Mouse (Mus musculus): ENCODE measurements around the gene Ctbp1. TPM values are rescaled to one million over a fixed set of nuclear protein-coding genes. Genes with fewer than 3 reads are reported as not detected.
A peak's percentile ranks its signal among the peaks of the same experiment; 100 is the strongest.

Ctbp1 gene
- 100 to 1,000 TPM; 272 to 273 TPM for total RNA-seq (2021)
- long read RNA-seq, experiment 1, transcript Ctbp1-211 (10 exons, 2,436 nt): minor isoform, 55 of 526 reads
- long read RNA-seq, experiment 1, transcript Ctbp1-201 (9 exons, 2,279 nt): major isoform, 107 of 526 reads
- long read RNA-seq, experiment 1, partial matches to known transcripts: 18 of 526 reads
- long read RNA-seq, experiment 1, other reads (novel, unspliced or antisense): 342 of 526 reads
- long read RNA-seq, experiment 2, transcript Ctbp1-201 (9 exons, 2,279 nt): major isoform, 103 of 574 reads
- long read RNA-seq, experiment 2, transcript Ctbp1-211 (10 exons, 2,436 nt): minor isoform, 46 of 574 reads
- long read RNA-seq, experiment 2, partial matches to known transcripts: 17 of 574 reads
- long read RNA-seq, experiment 2, other reads (novel, unspliced or antisense): 401 of 574 reads

GRCm38 (mm10) chr5:33274953-33275454 is at the start of gene Ctbp1:
Ctbp1 (minus strand) TSS chr5:33274994.
- DNase-seq (ENCODE audit: low spot score in 2 of 2): peak; percentile 91 to 93

GRCm38 (mm10) chr5:33324491-33324890 is 49.7 kb upstream of the Ctbp1 start:
- no peak for DNase-seq (ENCODE audit: low spot score in 2 of 2)

DNA sequence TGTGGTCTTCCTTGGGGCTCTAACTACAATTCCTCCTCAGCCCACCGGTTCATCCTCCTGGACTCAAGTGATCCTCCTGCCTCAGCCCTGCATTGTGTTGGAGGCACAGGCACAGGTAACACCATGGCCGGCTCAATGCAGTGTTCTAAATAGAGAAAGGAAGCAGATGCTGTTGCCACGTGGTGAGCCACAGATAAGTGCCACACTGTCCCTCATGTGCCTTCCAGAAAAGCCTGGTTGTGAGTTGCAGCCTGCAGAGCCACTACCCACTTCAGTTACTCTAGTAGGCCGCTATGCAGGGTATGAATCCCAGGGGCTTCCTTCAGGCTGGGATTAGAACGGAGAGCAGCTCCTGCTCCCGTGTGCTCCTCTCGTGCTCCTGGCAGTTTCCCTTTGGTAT is 37.4 kb upstream of the Ctbp1 start:
- no peak for DNase-seq (ENCODE audit: low spot score in 2 of 2)

GRCm38 (mm10) chr5:33310704-33311462 is 36.1 kb upstream of the Ctbp1 start:
- no peak for DNase-seq (ENCODE audit: low spot score in 2 of 2)

- DNase-seq (ENCODE audit: low spot score in 2 of 2): no peak
These were observed 27.0 kb upstream of the Ctbp1 start for GRCm38 (mm10) chr5:33301801-33302200.

- no peak for DNase-seq (ENCODE audit: low spot score in 2 of 2)
These were observed 22.4 kb upstream of the Ctbp1 start for GRCm38 (mm10) chr5:33297164-33297563.

- DNase-seq (ENCODE audit: low spot score in 2 of 2): no peak
These were observed 19.1 kb upstream of the Ctbp1 start for GRCm38 (mm10) chr5:33293796-33294430.

DNA sequence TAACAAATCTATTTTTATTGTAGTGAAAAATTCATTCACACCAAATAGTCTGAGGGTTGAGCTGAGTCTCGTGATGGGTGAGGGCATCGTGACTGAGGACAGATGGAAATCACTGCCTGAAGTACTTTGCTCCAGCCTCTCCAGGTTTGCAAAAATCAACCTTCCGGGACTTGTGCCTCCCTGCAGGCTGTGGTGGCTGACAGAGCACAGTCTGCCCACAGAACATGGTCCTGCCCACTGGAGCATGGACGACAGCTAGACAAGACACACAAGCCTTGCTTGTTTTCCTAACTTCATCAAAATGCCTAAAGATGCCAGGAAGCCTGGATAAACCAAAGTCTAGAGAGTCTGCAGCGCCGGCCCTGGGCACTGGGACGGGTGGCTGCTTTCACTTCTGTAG is 9.2 kb upstream of the Ctbp1 start:
- no peak for DNase-seq (ENCODE audit: low spot score in 2 of 2)

DNA sequence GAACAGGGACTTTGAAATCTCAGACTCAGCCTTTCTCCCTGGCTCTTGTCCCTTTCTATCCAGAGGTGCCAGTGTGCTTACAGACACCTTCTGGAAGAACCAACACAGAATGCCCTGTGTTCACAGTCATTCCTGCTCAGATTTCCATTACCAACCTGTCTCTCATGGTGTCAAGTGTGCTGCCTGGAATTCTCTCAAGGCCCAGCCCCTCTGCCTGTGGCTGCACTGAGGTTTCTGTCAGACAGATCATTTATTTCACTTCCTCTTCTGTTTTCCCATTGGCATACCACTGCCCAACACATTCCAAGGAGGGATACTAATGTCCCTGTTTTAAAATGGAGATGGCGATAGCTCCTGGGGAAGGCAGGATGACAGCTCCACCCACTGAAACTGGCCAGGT is 6.6 kb upstream of the Ctbp1 start:
- no peak for DNase-seq (ENCODE audit: low spot score in 2 of 2)

GRCm38 (mm10) chr5:33278950-33279349 is 4.2 kb upstream of the Ctbp1 start:
- peak in 1 of 2 experiments; percentile 22 for DNase-seq (ENCODE audit: low spot score in 2 of 2)

DNA sequence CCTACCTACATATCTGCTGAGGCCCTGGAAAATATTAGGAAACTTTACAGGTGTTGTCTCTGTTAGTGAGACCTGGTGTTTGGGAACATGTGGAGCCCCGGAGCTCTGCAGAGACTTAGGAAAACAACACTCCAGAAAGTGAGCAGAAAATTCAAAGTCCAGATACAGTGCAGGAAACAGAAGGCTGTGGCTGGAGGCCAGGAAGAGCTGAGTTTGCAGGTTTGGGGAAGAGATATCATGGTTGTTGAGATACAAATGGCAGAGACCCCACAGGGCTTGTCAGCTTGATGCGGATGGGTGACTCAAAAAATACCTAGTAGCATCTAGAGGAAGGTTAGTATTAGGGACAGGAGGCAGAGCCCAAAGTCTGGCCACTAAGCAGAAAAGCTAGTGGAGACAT is 2.5 kb upstream of the Ctbp1 start:
- no peak for DNase-seq (ENCODE audit: low spot score in 2 of 2)

GRCm38 (mm10) chr5:33275754-33276153 is 960 bp upstream of the Ctbp1 start:
- DNase-seq (ENCODE audit: low spot score in 2 of 2): no peak

GRCm38 (mm10) chr5:33274085-33274952 is 475 bp downstream of the Ctbp1 start:
- DNase-seq (ENCODE audit: low spot score in 2 of 2): peak; percentile 94 to 96

GRCm38 (mm10) chr5:33273777-33274084 is 1.1 kb downstream of the Ctbp1 start:
- no peak for DNase-seq (ENCODE audit: low spot score in 2 of 2)

DNA sequence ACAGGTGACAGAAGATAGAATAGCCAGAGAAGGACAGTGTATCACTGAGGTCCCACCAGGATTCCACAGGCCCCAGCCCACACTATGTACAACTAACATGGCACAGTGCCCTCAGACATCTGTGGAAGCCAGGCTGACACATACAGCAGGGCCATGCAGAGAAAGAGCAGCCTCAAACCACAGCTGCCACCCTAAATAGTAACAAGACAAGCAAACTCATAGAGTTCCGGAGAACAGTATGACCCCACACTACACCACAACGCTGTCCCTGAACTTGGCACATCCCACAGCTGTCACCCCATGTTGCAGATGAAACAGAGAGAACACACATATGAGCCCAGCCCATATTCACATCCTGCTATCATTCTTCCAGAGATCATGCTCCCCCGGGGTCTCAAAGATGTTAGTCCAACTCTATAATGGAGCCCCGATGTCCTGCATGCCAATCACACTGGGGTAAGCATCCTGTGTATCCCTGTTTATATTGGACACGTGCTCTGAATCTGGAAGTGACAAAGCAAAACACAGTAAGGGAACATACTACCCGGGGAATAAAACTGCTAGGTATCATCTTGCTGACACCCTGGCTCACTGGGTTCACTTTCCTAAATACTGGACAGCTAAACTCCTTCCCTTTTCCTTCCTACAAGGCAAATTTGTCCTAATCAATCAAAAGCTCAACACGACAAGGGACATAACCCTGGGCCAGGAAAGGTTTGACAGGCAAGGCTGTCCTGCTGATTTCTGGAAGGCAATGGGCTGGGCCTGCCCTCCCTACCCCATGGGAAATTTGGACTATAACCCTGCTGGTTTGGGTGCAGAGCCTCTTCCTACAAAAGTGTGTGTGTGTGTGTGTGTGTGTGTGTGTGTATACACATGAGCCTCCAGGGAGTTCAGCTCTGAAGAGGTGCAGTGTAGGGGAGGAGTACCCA is 1.7 kb downstream of the Ctbp1 start:
- peak in 1 of 2 experiments; percentile 18 for DNase-seq (ENCODE audit: low spot score in 2 of 2)

DNA sequence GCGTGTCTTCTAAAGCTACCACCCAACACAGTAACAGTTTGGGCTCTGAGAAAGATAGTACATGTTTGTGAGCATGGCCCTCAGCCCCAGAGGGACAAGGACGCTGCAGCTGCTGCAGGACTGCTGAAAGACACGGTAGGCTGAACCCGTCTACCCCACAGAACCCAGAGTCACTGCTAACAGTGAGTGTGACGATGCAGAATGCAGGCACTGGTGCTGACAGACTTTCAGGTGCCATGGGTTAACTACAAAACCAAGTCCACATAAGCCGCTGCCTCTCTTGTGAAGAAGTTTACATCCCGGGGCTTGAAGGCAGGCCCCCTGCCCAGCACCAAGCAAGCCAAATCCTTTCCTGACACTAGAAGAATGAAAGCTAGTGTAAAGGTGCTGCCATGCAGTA is 2.6 kb downstream of the Ctbp1 start:
- no peak for DNase-seq (ENCODE audit: low spot score in 2 of 2)

DNA sequence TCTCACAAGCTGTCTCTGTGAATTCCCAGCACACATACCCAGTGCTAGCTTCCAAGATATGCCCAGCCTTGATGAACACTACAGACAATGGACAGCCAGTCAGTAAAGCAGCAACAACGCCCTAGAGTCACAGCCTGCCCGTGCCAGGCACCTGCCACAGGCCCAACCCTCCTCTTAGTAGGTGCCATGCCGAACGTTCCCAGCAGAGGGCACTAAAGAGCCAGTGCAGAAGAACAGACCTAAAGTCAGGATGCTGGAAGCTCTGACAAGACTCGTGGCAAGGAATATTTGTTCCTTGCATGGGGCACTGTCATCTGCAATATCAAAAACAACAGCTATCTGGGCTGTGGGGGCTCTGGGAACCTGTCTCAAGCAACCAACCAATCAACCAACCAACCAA is 4.2 kb downstream of the Ctbp1 start:
- peak; percentile 79 to 87 for DNase-seq (ENCODE audit: low spot score in 2 of 2)

DNA sequence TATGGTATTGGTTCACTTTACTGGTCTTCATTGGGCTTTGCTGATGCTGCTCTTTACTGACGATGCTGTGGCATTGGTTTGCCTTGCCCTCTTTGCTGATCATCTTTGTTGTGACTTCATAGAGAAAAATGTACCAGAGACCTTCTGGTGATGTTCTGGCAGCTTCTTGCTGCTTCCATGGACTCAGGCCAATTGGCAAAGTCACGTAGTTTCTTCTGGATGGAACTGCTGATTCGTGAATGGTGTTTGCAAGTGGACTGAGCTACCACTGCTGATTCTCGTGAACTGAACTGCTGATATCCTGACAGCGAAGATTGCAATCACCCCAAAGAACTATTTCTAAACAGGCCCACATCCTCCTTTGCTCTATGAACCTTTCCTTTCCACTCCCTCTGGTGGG is 20.4 kb downstream of the Ctbp1 start:
- no peak for DNase-seq (ENCODE audit: low spot score in 2 of 2)

GRCm38 (mm10) chr5:33248186-33248585 is 26.6 kb downstream of the Ctbp1 start:
- DNase-seq (ENCODE audit: low spot score in 2 of 2): no peak

DNA sequence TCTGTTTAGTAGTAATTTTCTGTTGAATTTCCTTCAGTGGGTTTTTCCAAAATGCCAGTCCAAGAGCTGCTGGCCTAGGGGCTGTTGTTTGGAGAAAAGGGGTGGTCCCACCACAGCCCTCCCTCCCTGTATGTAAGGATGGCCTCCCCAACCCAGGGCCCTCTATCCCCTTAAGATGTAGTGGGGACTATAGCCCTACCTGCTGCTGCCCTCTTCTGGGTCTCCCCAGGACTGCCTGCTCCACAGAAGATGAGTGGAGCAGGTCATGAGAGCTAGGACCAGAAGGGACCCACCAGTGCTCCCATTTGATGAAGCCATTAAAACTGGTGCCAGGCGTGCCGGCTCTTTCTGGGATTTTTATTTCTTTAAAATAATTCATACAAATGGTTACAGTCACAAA is 27.4 kb downstream of the Ctbp1 start:
- DNase-seq (ENCODE audit: low spot score in 2 of 2): no peak

Data from layer of hippocampus, postnatal 14 days (tissue).